Mouse (Mus musculus) heart, adult 2 months (tissue): ENCODE data around the gene Dph3. TPM values are rescaled to one million over a fixed set of nuclear protein-coding genes. Genes with fewer than 3 reads are reported as not detected.

Experiments used
- DNase-seq, 2 experiments: peaks; one replicate each; pipeline ENCODE4 v3.0.0; 2021
- H3K27ac ChIP-seq: fragments of 200-600 bp; 2 replicates; pipeline ENCODE4 v1.8.1; 2022
- H3K27me3 ChIP-seq: fragments of 200-500 bp; 2 replicates; pipeline ENCODE4 v1.6.1; 2012; ENCODE audit warnings: mild to moderate bottlenecking, low read length, inconsistent platforms, mixed read lengths; ENCODE audit not compliant: control insufficient read depth, insufficient read depth
- H3K36me3 ChIP-seq: fragments of 200-500 bp; 2 replicates; pipeline ENCODE4 v1.6.1; 2012; ENCODE audit warnings: low read length, inconsistent platforms; ENCODE audit not compliant: control insufficient read depth, insufficient read depth
- H3K4me1 ChIP-seq: fragments of 200-500 bp; 2 replicates; pipeline ENCODE4 v1.6.1; 2011; ENCODE audit warnings: low read length; ENCODE audit not compliant: control insufficient read depth, insufficient read depth
- H3K4me3 ChIP-seq: fragments of 200-600 bp; 2 replicates; pipeline ENCODE4 v1.8.1; 2022
- H3K79me2 ChIP-seq: fragments of 200-500 bp; replicated peaks from 2 replicates; pipeline ENCODE4 v1.6.1; 2012; ENCODE audit warnings: mild to moderate bottlenecking, inconsistent platforms, low read length, moderate library complexity, mixed read lengths; ENCODE audit not compliant: control insufficient read depth, insufficient read depth
- H3K9ac ChIP-seq: fragments of 200-500 bp; 2 replicates; pipeline ENCODE4 v1.6.1; 2012; ENCODE audit warnings: low read depth, mild to moderate bottlenecking, control low read depth, inconsistent platforms, low read length, mixed read lengths
- CTCF ChIP-seq: fragments of 200-600 bp; IDR thresholded peaks from 2 replicates; pipeline ENCODE4 v1.8.1; 2022; ENCODE audit warnings: antibody characterized with exemption, mild to moderate bottlenecking, moderate library complexity
- EP300 ChIP-seq: fragments of 200-500 bp; IDR thresholded peaks from 2 replicates; pipeline ENCODE4 v1.6.1; 2011; ENCODE audit warnings: low read depth, low read length, control low read depth; ENCODE audit not compliant: insufficient read depth
- POLR2A ChIP-seq: fragments of 200-500 bp; IDR thresholded peaks from 2 replicates; pipeline ENCODE4 v1.6.1; 2011; ENCODE audit warnings: mild to moderate bottlenecking, low read depth, low read length, control low read depth; ENCODE audit not compliant: insufficient read depth
- WGBS: fragments of 180-500 bp; shearing (Covaris S2); methylation state at CpG from one replicate; pipeline ENCODE4 v1.1.7; 2018; 5-methylcytosine and 5-hydroxymethylcytosine counted together
- intact Hi-C: fragments of 180-260 bp; cut with DNase I; formaldehyde crosslinking; loops from one replicate; pipeline ENCODE4 v1.15.1; 2025
- polyA plus RNA-seq: library from polyadenylated mRNA; depleted of rRNA; stranded (reverse); fragments of >200 nt; gene quantifications from 2 replicates; pipeline ENCODE4 v1.2.3, GENCODE M21; 2012
- total RNA-seq, 2 experiments: library from RNA; stranded (reverse); gene quantifications; 2 replicates each; pipeline ENCODE4 v1.2.3; 2021

Dph3 gene
- total and polyA plus RNA-seq, 3 experiments, result 40.2 to 99.2 (median 81.7) TPM

DNA sequence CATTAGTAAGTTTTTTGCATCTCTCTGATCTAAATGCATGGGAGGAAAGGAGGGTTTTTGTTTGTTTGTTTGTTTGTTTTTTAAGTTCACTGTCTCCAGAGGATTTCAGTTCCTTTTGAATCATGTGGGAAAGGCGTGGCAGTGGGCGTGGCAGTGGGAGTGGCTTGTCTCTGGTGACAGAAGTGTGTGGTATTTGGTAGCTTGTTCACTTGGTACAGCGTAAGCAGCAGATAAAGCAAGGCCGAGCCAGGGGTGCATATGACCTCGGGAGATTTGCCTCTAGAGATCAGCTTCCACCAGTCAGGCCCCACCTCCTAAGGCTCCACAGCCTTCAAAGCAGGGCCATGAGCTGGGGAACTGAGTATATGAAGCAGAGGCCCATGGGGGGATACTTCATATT, 31.6 kb downstream of the Dph3 start:
- Histone ChIP-seq H3K9ac (no peak overlapping the region), H3K36me3 (no peaks in the 10 kb centered on the region), H3K4me3 (no peak overlapping the region), H3K27me3 (no peaks in the 10 kb centered on the region), H3K79me2 (no peaks in the 10 kb centered on the region), H3K27ac (no peak overlapping the region), H3K4me1 (peaks cover 8% of the 10 kb centered on the region)
- DNase-seq, result no peak
- WGBS, result 73% methylated on average over 5 of the region's 5 CpGs
- TF ChIP-seq EP300 (no peak), POLR2A (no peak), CTCF (no peak)
- intact Hi-C loops, result no loop called here

DNA sequence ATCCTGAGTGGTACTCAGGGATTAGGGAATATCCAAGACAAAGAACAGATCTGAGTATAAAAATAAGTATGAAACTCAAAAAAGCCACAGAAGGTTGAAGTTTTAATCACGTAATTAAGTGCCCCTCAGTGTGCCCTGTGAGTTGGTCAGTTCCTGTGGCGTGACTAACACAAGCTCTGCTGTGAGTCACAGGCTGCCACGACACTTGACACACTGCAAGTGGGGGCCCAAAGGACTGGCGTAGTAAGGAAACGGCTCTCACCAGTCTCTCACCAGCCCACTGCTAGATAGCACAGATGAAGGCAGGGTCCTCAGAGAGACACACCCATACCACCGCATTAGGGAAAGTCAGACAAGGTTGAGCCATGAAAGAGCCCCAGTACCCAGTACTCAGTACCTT, 35.4 kb downstream of the Dph3 start:
- no peak for TF ChIP-seq CTCF
- no peak for TF ChIP-seq POLR2A
- TF ChIP-seq EP300, result no peak
- no peak overlapping the region for H3K27ac ChIP-seq

DNA sequence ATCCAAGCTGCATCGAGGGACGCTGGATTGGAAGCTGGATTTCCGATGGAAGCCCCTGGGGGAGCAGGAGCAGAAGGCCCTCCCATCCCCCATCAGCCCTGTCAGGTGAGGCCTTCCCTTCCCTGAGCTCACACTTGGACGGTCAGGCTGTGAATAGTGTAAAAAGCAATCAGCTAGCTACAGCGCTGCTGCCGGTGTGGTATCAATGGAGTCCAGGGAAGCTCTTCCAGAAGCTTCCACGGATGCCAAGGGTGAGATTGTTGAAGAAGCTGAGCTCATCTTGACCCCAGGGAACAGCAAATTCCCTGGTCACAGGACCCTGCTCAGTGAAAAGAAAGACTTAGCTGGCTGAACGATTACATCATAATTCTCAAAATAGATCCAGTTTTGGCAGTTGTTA, 39.2 kb downstream of the Dph3 start:
- H3K9ac ChIP-seq, result no peak overlapping the region
- DNase-seq, result peak in 1 of 2 experiments; percentile 39
- TF ChIP-seq CTCF, result no peak
- no peak for TF ChIP-seq POLR2A
- TF ChIP-seq EP300, result no peak

More for the DNA sequence above, 35.4 kb downstream of the Dph3 start:
- Histone ChIP-seq H3K9ac (no peak overlapping the region), H3K27me3 (no peaks in the 10 kb centered on the region), H3K79me2 (no peaks in the 10 kb centered on the region), H3K4me1 (peaks cover 6% of the 10 kb centered on the region), H3K36me3 (no peaks in the 10 kb centered on the region; the same call in 1 of the 2 replicates), H3K4me3 (no peak overlapping the region)
- intact Hi-C loops, result no loop called here
- no peak for DNase-seq
- 76% methylated on average over 6 of the region's 6 CpGs for WGBS

DNA sequence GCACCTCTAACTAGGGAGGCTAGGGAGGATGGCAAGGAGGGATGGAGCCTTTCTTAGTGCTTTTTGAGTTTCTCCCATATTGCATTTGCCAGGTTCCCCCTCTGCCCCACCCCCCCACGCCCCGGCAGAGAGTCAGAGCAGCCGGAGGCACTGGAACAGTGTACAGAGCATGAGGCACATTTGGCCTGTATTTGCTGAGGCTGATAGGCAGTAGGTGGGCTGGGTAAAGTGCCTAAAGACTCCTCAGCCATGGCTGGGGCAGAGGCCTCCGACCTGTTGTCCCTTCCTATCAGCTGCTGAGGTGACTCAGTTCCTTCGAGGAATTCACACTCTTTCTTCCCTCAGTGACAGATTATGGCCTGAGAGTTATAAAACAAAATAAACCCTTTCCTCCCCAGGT, 43.4 kb downstream of the Dph3 start:
- intact Hi-C loops, result no loop called here

More for the DNA sequence above, 39.2 kb downstream of the Dph3 start:
- intact Hi-C loops, result no loop called here
- Histone ChIP-seq H3K36me3 (no peaks in the 10 kb centered on the region; the same call in 1 of the 2 replicates), H3K27ac (no peak overlapping the region; the same call in 1 of the 2 replicates), H3K79me2 (no peaks in the 10 kb centered on the region), H3K4me3 (no peak overlapping the region), H3K27me3 (no peaks in the 10 kb centered on the region), H3K4me1 (peaks cover 6% of the 10 kb centered on the region)
- WGBS, result 44% methylated on average over 8 of the region's 8 CpGs

DNA sequence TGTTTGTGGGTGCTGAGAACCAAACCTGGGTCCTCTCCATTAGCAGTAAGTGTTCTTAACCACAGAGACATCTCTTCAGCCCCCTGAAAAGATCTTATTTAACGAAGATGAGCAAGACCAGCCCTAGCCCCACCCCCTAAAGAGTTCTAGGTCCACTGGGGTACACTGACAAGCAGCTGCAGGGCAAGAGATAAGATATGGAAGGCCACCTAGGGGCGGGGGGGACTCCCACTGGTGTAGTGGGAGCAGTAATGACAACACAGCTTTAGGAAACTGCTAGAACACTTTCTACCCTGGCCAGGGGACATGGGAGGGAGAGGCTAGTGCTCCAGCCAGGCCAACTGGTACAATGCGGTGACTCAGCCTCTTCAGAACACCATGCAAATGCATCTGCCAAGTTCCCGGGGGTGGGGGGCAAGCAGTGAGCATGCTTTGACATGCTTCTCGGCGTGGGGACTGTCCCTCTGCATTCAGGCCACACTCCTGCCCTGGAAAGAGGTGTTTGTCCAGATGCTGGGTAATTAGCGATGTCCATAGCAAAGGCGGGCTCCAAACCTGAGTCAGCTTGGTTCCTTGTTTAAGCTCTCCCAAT, 47.8 kb downstream of the Dph3 start:
- no peak for TF ChIP-seq EP300
- TF ChIP-seq CTCF, result no peak
- no peak for TF ChIP-seq POLR2A
- WGBS, result 77% methylated on average over 8 of the region's 8 CpGs
- H3K27ac ChIP-seq, result no peak overlapping the region
- H3K9ac ChIP-seq, result no peak overlapping the region
- DNase-seq, result no peak
- H3K27me3 ChIP-seq, result no peaks in the 10 kb centered on the region
- H3K4me1 ChIP-seq, result peaks cover 8% of the 10 kb centered on the region
- 0 out of 2 replicates have a peak, but pooled peaks cover 2% of the 10 kb centered on the region for H3K79me2 ChIP-seq
- no peaks in the 10 kb centered on the region; the same call in 1 of the 2 replicates for H3K36me3 ChIP-seq
- intact Hi-C loops, result no loop called here
- H3K4me3 ChIP-seq, result no peak overlapping the region

More for the DNA sequence above, 43.4 kb downstream of the Dph3 start:
- no peak for DNase-seq
- H3K4me1 ChIP-seq, result peaks cover 6% of the 10 kb centered on the region
- no peaks in the 10 kb centered on the region for H3K79me2 ChIP-seq
- TF ChIP-seq CTCF, result no peak
- no peak for TF ChIP-seq EP300
- no peak for TF ChIP-seq POLR2A
- H3K27ac ChIP-seq, result no peak overlapping the region
- H3K9ac ChIP-seq, result no peak overlapping the region
- no peaks in the 10 kb centered on the region; the same call in 1 of the 2 replicates for H3K36me3 ChIP-seq
- H3K4me3 ChIP-seq, result no peak overlapping the region
- no peaks in the 10 kb centered on the region for H3K27me3 ChIP-seq
- 56% methylated on average over 5 of the region's 5 CpGs for WGBS

DNA sequence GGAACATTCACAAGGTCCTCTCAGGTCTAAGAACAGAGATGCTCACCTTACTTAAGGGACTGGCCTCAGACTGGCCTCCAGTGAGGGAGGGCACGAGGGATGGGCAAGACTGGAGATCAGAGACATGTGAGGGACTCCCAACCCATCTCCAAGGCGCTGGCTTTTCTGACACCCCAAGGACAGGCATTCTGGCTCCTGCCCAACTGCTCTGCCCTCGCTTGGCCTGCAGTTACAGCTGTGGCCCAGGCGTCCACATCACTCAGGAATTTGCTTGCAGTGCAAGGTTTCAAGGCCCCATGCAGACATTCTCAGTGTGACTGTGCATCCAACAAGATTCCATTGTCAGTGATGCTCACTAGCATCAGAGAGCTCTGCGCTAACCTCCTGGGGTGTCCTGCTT, 49.0 kb downstream of the Dph3 start:
- 69% methylated on average over 5 of the region's 5 CpGs for WGBS
- Histone ChIP-seq H3K9ac (no peak overlapping the region), H3K27me3 (no peaks in the 10 kb centered on the region), H3K4me3 (no peak overlapping the region), H3K79me2 (0 out of 2 replicates have a peak, but pooled peaks cover 2% of the 10 kb centered on the region), H3K27ac (no peak overlapping the region), H3K36me3 (no peaks in the 10 kb centered on the region; the same call in 1 of the 2 replicates), H3K4me1 (peaks cover 12% of the 10 kb centered on the region)
- TF ChIP-seq EP300, result no peak
- no peak for TF ChIP-seq POLR2A
- TF ChIP-seq CTCF, result no peak
- DNase-seq, result no peak
- intact Hi-C loops, result no loop called here
